Mouse (Mus musculus) olfactory bulb, adult 2 months (tissue): Measurements from ENCODE around the gene Il13ra1. TPM values are rescaled to one million over a fixed set of nuclear protein-coding genes. Genes with fewer than 3 reads are reported as not detected.

Experiments
- H3K27ac ChIP-seq: fragments of 200-500 bp; 2 replicates; pipeline ENCODE4 v1.5.1; 2012; ENCODE audit warnings: low read depth, low read length; ENCODE audit not compliant: insufficient read depth
- H3K4me1 ChIP-seq: fragments of 200-500 bp; 2 replicates; pipeline ENCODE4 v1.6.1; 2012; ENCODE audit warnings: low read length; ENCODE audit not compliant: control insufficient read depth, insufficient read depth
- H3K4me3 ChIP-seq: fragments of 200-500 bp; 2 replicates; pipeline ENCODE4 v1.5.1; 2012; ENCODE audit warnings: mild to moderate bottlenecking, low read depth, low read length, moderate library complexity; ENCODE audit not compliant: insufficient read depth
- CTCF ChIP-seq: fragments of 200-500 bp; IDR thresholded peaks from 2 replicates; pipeline ENCODE4 v1.5.1; 2012; ENCODE audit warnings: low read depth, mild to moderate bottlenecking, low read length, moderate library complexity; ENCODE audit not compliant: insufficient read depth
- POLR2A ChIP-seq: fragments of 200-500 bp; IDR thresholded peaks from 2 replicates; pipeline ENCODE4 v1.6.1; 2012; ENCODE audit warnings: mild to moderate bottlenecking, low read depth, low read length, moderate library complexity; ENCODE audit not compliant: insufficient read depth
- WGBS: fragments of 180-500 bp; shearing (Covaris S2); methylation state at CpG from one replicate; pipeline ENCODE4 v1.1.7; 2018; 5-methylcytosine and 5-hydroxymethylcytosine counted together
- polyA plus RNA-seq: library from polyadenylated mRNA; stranded (reverse); fragments of >200 nt; gene quantifications from 2 replicates; pipeline ENCODE4 v1.2.4, GENCODE M21; 2012; ENCODE audit warnings: low replicate concordance; ENCODE audit not compliant: missing spikeins, insufficient read depth, insufficient read length

Gene Il13ra1
- polyA plus RNA-seq, 1 experiment, result not detected

DNA sequence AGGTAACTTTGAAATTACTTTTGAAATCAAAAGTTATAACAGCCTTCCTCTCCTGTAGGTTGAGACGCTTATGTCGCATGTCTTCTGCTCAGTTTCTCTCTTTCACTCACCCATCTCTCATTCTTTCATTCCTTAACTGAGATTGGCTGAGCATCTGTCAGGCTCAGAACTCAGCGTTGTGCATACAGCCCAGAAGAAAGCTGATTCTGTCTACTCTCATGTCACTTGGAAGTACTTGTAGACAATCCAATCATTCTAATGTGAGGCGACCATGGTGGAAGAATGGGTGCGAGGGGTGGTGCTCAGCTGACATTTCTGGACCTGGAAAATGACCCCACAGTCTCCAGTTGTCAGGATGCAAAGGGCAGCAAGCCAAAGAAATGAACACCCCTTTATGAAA, 74.1 kb downstream of the Il13ra1 start:
- Histone ChIP-seq H3K4me1 (no peaks in the 10 kb centered on the region), H3K27ac (no peak overlapping the region), H3K4me3 (no peak overlapping the region)
- TF ChIP-seq POLR2A (no peak), CTCF (no peak)
- WGBS, result 51% methylated on average over 5 of the region's 5 CpGs

DNA sequence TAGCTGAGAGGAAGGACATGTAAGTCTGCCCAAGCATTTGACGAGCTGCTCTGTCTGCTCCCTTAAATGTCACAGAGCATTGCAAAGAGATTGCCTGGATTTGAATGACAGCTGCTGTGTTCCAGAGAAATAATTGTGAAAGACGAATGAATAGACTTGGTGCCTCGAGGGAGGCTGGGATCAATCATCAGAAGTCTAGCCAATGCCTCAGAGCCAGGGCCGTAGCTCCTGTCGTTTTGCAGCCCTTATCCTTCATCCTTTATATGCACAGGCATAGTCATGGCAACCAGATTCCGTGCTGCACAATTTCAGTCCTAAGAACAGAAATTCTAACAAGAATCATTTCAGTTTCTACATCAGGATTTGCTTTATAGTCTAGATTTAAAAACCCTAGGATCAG, 74.5 kb downstream of the Il13ra1 start:
- H3K4me3 ChIP-seq, result no peak overlapping the region
- no peaks in the 10 kb centered on the region for H3K4me1 ChIP-seq
- H3K27ac ChIP-seq, result no peak overlapping the region
- TF ChIP-seq POLR2A (no peak), CTCF (no peak)
- 43% methylated on average over 6 of the region's 6 CpGs for WGBS

DNA sequence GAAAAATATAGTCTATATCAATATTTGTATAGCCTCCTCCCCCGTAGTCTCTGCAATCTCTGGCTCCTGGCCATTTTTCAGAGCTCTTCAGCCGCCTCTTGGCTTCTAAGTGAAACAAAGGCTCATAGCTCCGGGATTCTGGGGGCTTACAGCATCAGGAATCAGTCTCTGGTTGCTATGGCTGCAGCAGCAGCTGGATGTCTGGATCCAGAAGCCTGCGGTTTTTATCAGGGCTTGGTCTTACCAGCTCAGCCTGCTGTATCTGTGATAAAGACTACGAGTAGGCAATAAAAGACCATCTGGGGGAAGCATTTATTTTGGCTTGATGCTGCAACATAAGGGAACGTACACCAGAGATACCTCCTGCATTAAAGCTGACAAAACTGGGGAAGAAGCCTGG, 82.0 kb downstream of the Il13ra1 start:
- 33% methylated on average over 6 of the region's 6 CpGs for WGBS
- H3K27ac ChIP-seq, result no peak overlapping the region
- TF ChIP-seq CTCF (no peak), POLR2A (no peak)
- peaks cover 11% of the 10 kb centered on the region for H3K4me1 ChIP-seq
- no peak overlapping the region for H3K4me3 ChIP-seq

DNA sequence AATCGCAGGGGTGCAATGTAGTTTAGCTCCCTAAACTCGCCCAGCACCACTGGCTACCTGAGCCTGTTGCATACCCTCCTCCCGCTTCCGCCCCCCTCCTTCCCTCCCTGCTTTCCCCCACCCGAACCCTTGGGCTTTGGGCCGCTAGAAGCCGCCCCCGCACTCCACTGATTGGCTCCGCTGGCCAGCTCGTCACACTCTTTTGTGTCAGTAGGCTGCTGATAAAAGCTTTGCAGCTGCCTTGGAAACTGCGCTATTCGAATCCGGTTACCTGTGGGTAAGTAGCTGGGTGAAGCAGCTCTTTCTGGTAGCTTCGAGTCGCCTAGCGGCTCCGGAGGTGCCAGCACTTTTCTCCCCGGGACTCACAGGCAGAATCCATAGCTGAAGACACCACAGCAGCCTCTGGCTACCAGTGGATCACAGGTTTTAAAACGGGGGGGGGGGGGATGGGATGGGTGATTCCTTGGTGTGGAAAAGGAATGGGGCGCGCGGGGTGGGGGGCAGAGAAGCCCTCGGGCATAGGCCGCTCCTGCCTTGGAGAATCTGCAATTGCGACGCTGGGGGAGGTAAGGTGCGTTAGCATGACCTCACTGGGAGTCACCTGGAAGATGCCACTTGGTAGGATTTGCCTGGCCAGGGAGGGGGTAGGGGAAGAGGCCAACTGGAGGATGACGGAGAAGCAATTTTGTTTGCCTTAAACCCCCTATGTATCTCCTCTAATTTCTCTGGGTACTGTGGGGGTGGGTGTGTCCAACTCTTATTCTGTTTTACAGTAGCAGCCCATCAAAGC, 84.0 kb downstream of the Il13ra1 start, which contains the start of gene Zcchc12:
Gene Zcchc12, plus strand, starts transcription at position 169 of the 790 bp plus-strand sequence.
- Histone ChIP-seq H3K27ac (peak within 1 kb of the TSS; percentile 37; the same call in 1 of the 2 replicates), H3K4me3 (peak within 1 kb of the TSS; percentile 54), H3K4me1 (peaks cover 11% of the 10 kb centered on the region)
- no peak for TF ChIP-seq POLR2A
- WGBS, result 16% methylated on average over 27 of the region's 28 CpGs

DNA sequence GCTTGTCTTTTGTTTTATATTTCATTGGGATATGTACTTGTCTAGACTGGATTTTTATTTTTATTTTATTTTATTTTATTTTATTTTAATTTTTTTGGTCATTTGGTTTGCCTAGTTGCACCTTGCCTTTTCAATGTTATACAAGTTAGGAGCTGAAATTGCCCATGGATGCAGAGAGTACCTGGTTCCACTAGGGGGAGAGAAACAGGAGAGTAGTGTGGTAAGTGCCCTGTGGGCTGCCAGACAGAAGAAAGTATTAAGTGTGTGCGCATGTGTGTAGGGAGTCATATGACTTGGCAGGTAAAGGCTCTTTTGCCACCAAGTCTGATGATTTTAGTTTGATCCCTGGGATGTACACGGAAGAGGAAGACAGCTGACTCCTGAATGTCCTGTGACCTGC, 97.6 kb downstream of the Il13ra1 start:
- no peaks in the 10 kb centered on the region for H3K4me1 ChIP-seq
- TF ChIP-seq POLR2A, result no peak
- TF ChIP-seq CTCF, result no peak
- H3K27ac ChIP-seq, result no peak overlapping the region
- H3K4me3 ChIP-seq, result no peak overlapping the region
- 85% methylated on average over 2 of the region's 2 CpGs for WGBS

DNA sequence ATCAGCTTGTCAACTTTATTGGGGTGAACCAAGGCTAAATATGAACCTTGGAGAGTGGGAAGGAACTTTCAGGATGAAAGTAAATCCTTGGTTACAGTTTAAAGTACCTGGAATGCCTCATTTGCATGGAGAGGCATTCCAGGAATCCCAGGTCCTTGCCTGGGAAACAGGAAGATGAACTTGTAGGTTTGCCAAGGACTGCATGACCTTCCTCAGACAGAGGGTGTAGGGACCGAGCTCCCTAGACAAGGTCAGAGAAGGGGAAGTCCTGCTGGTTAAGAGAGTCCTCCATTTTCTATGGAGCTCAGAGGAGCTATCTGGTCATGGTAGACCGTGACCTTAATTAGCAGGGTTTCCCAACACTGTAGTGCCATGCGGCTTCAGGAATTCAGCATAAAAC, 99.3 kb downstream of the Il13ra1 start:
- H3K4me1 ChIP-seq, result no peaks in the 10 kb centered on the region
- 90% methylated on average over 3 of the region's 3 CpGs for WGBS
- no peak overlapping the region for H3K27ac ChIP-seq
- H3K4me3 ChIP-seq, result no peak overlapping the region
- no peak for TF ChIP-seq POLR2A
- no peak for TF ChIP-seq CTCF

Other genes with a start within 250 kb of the Il13ra1 start
- gene Dock11, start 223.3 kb upstream of the Il13ra1 start, polyA plus RNA-seq, result 45.5 TPM in 1 of 2 replicates, not detected in the other
- gene Zcchc12, start 83.8 kb downstream of the Il13ra1 start, polyA plus RNA-seq, result not detected in 2 replicates
- not detected in 2 replicates for gene Lonrf3, start 216.2 kb downstream of the Il13ra1 start, polyA plus RNA-seq